Mouse (Mus musculus): ENCODE data around the gene Spindoc.

DNA sequence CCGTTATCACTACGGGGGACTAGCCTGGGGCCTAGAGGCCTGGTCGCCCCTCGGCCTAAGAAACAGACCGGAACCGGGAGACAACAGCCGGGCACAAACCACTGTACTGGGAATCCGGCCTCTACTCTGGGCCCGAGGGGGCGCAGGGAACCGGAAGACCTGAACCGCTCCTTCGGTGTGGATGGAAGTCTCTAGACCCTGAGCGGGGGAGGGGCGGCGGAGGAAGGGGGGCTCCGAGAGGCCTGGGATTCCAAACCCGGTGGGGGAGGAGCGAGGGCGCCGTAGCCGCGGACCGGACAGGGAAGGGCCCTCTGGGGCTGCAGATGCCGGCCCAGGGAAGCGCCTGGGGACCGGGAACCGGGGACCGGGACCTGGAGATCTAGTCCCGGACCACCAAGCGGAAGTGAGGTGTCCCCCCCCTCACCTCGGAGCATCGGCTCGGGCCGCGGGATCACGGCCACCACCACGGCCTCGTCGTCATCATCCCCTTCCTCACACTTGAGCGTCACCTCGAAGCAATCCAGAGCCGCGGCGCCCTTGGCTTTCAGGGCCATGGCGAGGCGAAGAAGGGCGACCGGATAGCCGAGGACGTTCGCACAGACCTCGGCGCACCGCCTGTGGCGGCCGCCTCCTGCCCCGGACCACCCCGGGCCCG, 419 bp downstream of the Spindoc start:
- TF ChIP-seq TAL1 (IDR thresholded peaks at IDR 0.05; ENCODE audit: low read length) (no peak), GATA1 (IDR thresholded peaks at IDR 0.05; ENCODE audit: low read length) (no peak)
